Mouse (Mus musculus) CH12.LX (cell line): ENCODE measurements around the gene Zdhhc20. TPM values are rescaled to one million over a fixed set of nuclear protein-coding genes. Genes with fewer than 3 reads are reported as not detected.

Source experiments
- DNase-seq: peaks from one replicate; pipeline ENCODE4 v3.0.0-alpha.2; 2013; ENCODE audit errors: extremely low read depth
- H3K27ac ChIP-seq: 2 replicates; pipeline ENCODE4 v1.5.1; 2012; ENCODE audit warnings: low read depth, mild to moderate bottlenecking, control low read depth, moderate library complexity; ENCODE audit not compliant: insufficient read depth
- H3K27me3 ChIP-seq: replicated peaks from 2 replicates; pipeline ENCODE3; 2012; ENCODE audit warnings: inconsistent platforms
- H3K36me3 ChIP-seq, 2 experiments: replicated peaks in 1 of 2; 2 replicates each; pipeline versions ENCODE3 to v1.6.1; 2012; ENCODE audit warnings: inconsistent platforms in 1 of 2, low read length in 1 of 2, mild to moderate bottlenecking in 1 of 2, mixed read lengths in 1 of 2, moderate library complexity in 1 of 2; ENCODE audit not compliant: control insufficient read depth in 1 of 2, insufficient read depth in 1 of 2
- H3K4me1 ChIP-seq, 2 experiments: 2 replicates each; pipeline ENCODE4 v1.6.1; 2012; ENCODE audit warnings: inconsistent platforms in 1 of 2, moderate library complexity in 1 of 2; ENCODE audit not compliant: insufficient read depth in 2 of 2, control insufficient read depth in 1 of 2
- H3K4me2 ChIP-seq: 2 replicates; pipeline ENCODE4 v1.6.1; 2012; ENCODE audit warnings: low read depth, mild to moderate bottlenecking, control low read depth; ENCODE audit not compliant: poor library complexity, insufficient read depth, severe bottlenecking
- H3K4me3 ChIP-seq, 3 experiments: fragments of 150-350 bp in 1 of 3; sonication (generic) in 1 of 3; replicated peaks in 1 of 3; 2 replicates each; pipeline versions ENCODE3 to v1.5.1; 2011 to 2012; ENCODE audit warnings: low read depth in 2 of 3, low read length in 2 of 3, mild to moderate bottlenecking in 2 of 3, moderate library complexity in 2 of 3, control low read depth in 1 of 3, improper control_type of control experiment in 1 of 3, inconsistent platforms in 1 of 3, mixed read lengths in 1 of 3; ENCODE audit not compliant: poor library complexity in 1 of 3
- H3K79me2 ChIP-seq: replicated peaks from 2 replicates; pipeline ENCODE4 v1.6.1; 2012; ENCODE audit warnings: mild to moderate bottlenecking, moderate library complexity; ENCODE audit not compliant: control insufficient read depth, poor library complexity, insufficient read depth, severe bottlenecking; ENCODE audit errors: extremely low read depth
- H3K9ac ChIP-seq: 2 replicates; pipeline ENCODE4 v1.6.1; 2012; ENCODE audit warnings: low read depth, mild to moderate bottlenecking, control low read depth, moderate library complexity; ENCODE audit not compliant: insufficient read depth
- H3K9me3 ChIP-seq: replicated peaks from 2 replicates; pipeline ENCODE3; 2012; ENCODE audit warnings: low read length, inconsistent platforms, mixed read lengths
- CHD1 ChIP-seq: IDR thresholded peaks from 2 replicates; pipeline ENCODE4 v1.6.1; 2012; ENCODE audit warnings: low read depth, low read length, improper control_type of control experiment, inconsistent platforms
- CHD2 ChIP-seq: IDR thresholded peaks from 2 replicates; pipeline ENCODE4 v1.6.1; 2011; ENCODE audit warnings: low read length, improper control_type of control experiment
- GABPA ChIP-seq: IDR thresholded peaks from 2 replicates; pipeline ENCODE4 v1.6.1; 2012; ENCODE audit warnings: low read depth, low read length, improper control_type of control experiment, inconsistent platforms; ENCODE audit not compliant: insufficient replicate concordance
- HCFC1 ChIP-seq: IDR thresholded peaks from 2 replicates; pipeline ENCODE4 v1.6.1; 2012; ENCODE audit warnings: low read depth, mild to moderate bottlenecking, inconsistent platforms, low read length, improper control_type of control experiment
- JUN ChIP-seq: IDR thresholded peaks from 2 replicates; pipeline ENCODE4 v1.6.1; 2011; ENCODE audit warnings: low read depth, mild to moderate bottlenecking, low read length, improper control_type of control experiment, moderate library complexity; ENCODE audit not compliant: insufficient read depth
- JUND ChIP-seq: conservative IDR thresholded peaks from 2 replicates; pipeline ENCODE4 v1.6.1; 2011; ENCODE audit warnings: low read depth, low read length, improper control_type of control experiment
- MAFK ChIP-seq: IDR thresholded peaks from 2 replicates; pipeline ENCODE4 v1.6.1; 2011; ENCODE audit warnings: low read length, improper control_type of control experiment; ENCODE audit not compliant: insufficient replicate concordance
- MAX ChIP-seq: IDR thresholded peaks from 2 replicates; pipeline ENCODE4 v1.6.1; 2011; ENCODE audit warnings: low read length, improper control_type of control experiment
- MAZ ChIP-seq: IDR thresholded peaks from 2 replicates; pipeline ENCODE4 v1.6.1; 2012; ENCODE audit warnings: low read depth, mild to moderate bottlenecking, inconsistent platforms, low read length, improper control_type of control experiment, moderate library complexity
- MYC ChIP-seq: IDR thresholded peaks from 2 replicates; pipeline ENCODE4 v1.6.1; 2011; ENCODE audit warnings: low read depth, mild to moderate bottlenecking, improper control_type of control experiment, low read length
- NELFE ChIP-seq: IDR thresholded peaks from 2 replicates; pipeline ENCODE4 v1.6.1; 2011; ENCODE audit warnings: low read depth, low read length, improper control_type of control experiment
- NRF1 ChIP-seq: IDR thresholded peaks from 2 replicates; pipeline ENCODE4 v1.6.1; 2014; ENCODE audit warnings: low read depth, mild to moderate bottlenecking, inconsistent platforms, low read length, improper control_type of control experiment, moderate library complexity
- PAX5 ChIP-seq: IDR thresholded peaks from 2 replicates; pipeline ENCODE4 v1.6.1; 2012; ENCODE audit warnings: low read length, inconsistent platforms, mixed read lengths
- POLR2A ChIP-seq: IDR thresholded peaks from 2 replicates; pipeline ENCODE4 v1.6.1; 2011; ENCODE audit warnings: low read depth, mild to moderate bottlenecking, improper control_type of control experiment, low read length
- RAD21 ChIP-seq: IDR thresholded peaks from 2 replicates; pipeline ENCODE4 v1.6.1; 2011; ENCODE audit warnings: low read depth, mild to moderate bottlenecking, low read length, improper control_type of control experiment, moderate library complexity
- RCOR1 ChIP-seq: conservative IDR thresholded peaks from 2 replicates; pipeline ENCODE4 v1.6.1; 2012; ENCODE audit warnings: low read depth, mild to moderate bottlenecking, inconsistent platforms, low read length, improper control_type of control experiment
- SMC3 ChIP-seq: IDR thresholded peaks from 2 replicates; pipeline ENCODE4 v1.6.1; 2011; ENCODE audit warnings: low read depth, low read length, improper control_type of control experiment
- UBTF ChIP-seq: IDR thresholded peaks from 2 replicates; pipeline ENCODE4 v1.6.1; 2012; ENCODE audit warnings: low read depth, mild to moderate bottlenecking, inconsistent platforms, low read length, improper control_type of control experiment, moderate library complexity
- USF1 ChIP-seq: IDR thresholded peaks from 2 replicates; pipeline ENCODE4 v1.6.1; 2014; ENCODE audit warnings: low read depth, mild to moderate bottlenecking, inconsistent platforms, low read length, improper control_type of control experiment
- ZC3H11A ChIP-seq: IDR thresholded peaks from 2 replicates; pipeline ENCODE4 v1.6.1; 2012; ENCODE audit warnings: low read depth, mild to moderate bottlenecking, inconsistent platforms, low read length, improper control_type of control experiment
- dilution Hi-C: fragments of 300-500 bp; cut with MboI; formaldehyde crosslinking; loops from 2 replicates; pipeline ENCODE4 v1.14.3; 2020; ENCODE audit warnings: low sequenced_read_pairs; ENCODE audit not compliant: extremely low pct_unique_long_range_greater_than_20kb, extremely low pct_ligation_motif_present
- in situ Hi-C: fragments of 300-500 bp; cut with MboI; formaldehyde crosslinking; loops from 3 replicates; pipeline ENCODE4 v1.14.3; 2019; ENCODE audit warnings: low sequenced_read_pairs, low pct_ligation_motif_present, low pct_unique_long_range_greater_than_20kb, mixed read lengths
- polyA plus RNA-seq: library from polyadenylated mRNA; unstranded; fragments of >175 nt; gene quantifications from 2 replicates; pipeline ENCODE4 v1.2.1, GENCODE M21; 2012; ENCODE audit warnings: low read depth; ENCODE audit not compliant: insufficient read length
- total RNA-seq, 2 experiments: library from RNA; depleted of rRNA; stranded (reverse); fragments of 300-350 nt in 1 of 2; fragments of >200 nt in 1 of 2; gene quantifications; 2 replicates each; pipeline ENCODE4 v1.2.3; 2012 to 2014

Gene Zdhhc20
- total and polyA plus RNA-seq, 3 experiments = 10.4 to 41.3 (median 27.4) TPM

DNA sequence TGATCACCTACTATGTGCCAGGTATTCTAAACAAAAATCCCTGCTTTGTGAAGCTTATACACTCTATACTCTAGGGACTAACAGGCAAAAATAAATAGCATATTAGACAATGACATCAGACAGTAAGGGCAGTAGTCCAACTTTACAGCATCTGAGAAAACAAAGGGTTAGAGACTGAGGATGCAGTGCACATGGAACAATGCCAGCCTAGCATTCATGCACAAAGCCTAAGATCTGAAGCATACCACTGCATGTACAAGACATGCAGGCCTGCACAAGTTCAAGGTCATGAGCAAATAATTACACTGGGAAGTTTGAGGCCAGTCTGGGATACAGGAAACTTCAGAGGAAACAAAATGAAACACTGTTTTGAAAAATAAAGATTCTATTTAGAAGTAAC, 30.6 kb downstream of the Zdhhc20 start:
- Histone ChIP-seq H3K27me3 (no peaks in the 10 kb centered on the region), H3K4me1 (peaks cover 0 to 29% of the 10 kb centered on the region in 2 experiments; a peak in 2 of 4 replicates), H3K9me3 (no peaks in the 10 kb centered on the region), H3K4me2 (no peak overlapping the region), H3K4me3 (no peak overlapping the region)
- no peak for DNase-seq
- in situ Hi-C loops = no loop called here
- dilution Hi-C loops = no loop called here
- TF ChIP-seq MYC (no peak), PAX5 (no peak), SMC3 (no peak), MAFK (no peak), CHD1 (no peak), ZC3H11A (no peak)
- TF ChIP-seq, all 38 proteins: peak for 0
- Histone ChIP-seq H3K9ac (no peak overlapping the region), H3K36me3 (peaks cover 3 to 55% of the 10 kb centered on the region in 2 experiments), H3K27ac (no peak overlapping the region), H3K79me2 (no peaks in the 10 kb centered on the region)

DNA sequence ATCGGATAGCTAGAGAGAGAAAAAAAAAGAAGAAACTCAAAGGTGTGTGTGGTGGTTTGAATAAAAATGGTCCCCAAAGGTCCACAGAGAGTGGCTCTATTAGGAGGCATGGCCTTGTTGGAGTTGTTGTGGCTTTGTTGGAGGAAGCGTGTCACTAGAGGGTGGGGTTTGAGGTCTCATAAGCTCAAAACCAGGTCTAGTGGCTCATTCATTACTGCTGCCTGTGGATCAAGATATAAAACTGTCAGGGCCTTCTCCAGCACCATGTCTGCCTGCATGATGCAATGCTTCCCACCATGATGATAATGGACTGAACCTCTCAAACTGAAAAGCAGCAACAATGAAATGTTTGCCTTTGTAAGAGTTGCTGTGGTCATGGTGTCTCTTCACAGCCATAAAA, 31.5 kb downstream of the Zdhhc20 start:
- Histone ChIP-seq H3K27me3 (no peaks in the 10 kb centered on the region), H3K4me3 (no peak overlapping the region), H3K9me3 (no peaks in the 10 kb centered on the region), H3K9ac (no peak overlapping the region), H3K4me1 (peaks cover 0 to 33% of the 10 kb centered on the region in 2 experiments; a peak in 2 of 4 replicates), H3K27ac (no peak overlapping the region), H3K79me2 (no peaks in the 10 kb centered on the region), H3K36me3 (peaks cover 0 to 49% of the 10 kb centered on the region in 2 experiments), H3K4me2 (no peak overlapping the region)
- DNase-seq = no peak
- TF ChIP-seq HCFC1 (no peak), NELFE (no peak), GABPA (no peak), CHD2 (no peak), USF1 (no peak), UBTF (no peak), MAX (no peak), RAD21 (no peak), JUND (no peak), MAFK (no peak), RCOR1 (no peak), JUN (no peak), POLR2A (no peak), PAX5 (no peak), SMC3 (no peak), NRF1 (no peak), MAZ (no peak)
- in situ Hi-C loops = no loop called here
- dilution Hi-C loops = no loop called here
